Mouse (Mus musculus) thymus, postnatal 14 days (tissue): ENCODE measurements around the gene Rngtt.
"Not testable (repeated sequence)": the region's sequence is repeated elsewhere in the genome, so short reads cannot be mapped to it uniquely, and the experiment has no call there.

ENCODE experiments used
- DNase-seq: peaks from one replicate; pipeline ENCODE4 v3.0.0; 2021

Rngtt gene

DNA sequence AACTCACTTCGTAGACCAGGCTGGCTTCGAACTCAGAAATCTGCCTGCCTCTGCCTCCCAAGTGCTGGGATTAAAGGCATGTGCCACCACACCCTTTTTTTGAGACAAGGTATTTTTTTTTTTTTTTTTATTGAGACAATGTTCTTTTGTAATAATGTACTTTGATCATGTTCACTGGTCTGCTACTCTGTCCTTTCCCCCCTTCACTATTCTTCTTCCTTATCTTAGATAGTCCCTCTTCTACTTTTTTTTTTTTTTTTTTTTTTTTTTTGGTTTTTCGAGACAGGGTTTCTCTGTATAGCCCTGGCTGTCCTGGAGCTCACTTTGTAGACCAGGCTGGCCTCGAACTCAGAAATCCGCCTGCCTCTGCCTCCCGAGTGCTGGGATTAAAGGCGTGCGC is 4.0 kb downstream of the Rngtt start:
- DNase-seq, result not testable (repeated sequence)

- peak; percentile 33 for DNase-seq
Observed at GRCm38 (mm10) chr4:33315840-33316239, 5.7 kb downstream of the Rngtt start.

DNA sequence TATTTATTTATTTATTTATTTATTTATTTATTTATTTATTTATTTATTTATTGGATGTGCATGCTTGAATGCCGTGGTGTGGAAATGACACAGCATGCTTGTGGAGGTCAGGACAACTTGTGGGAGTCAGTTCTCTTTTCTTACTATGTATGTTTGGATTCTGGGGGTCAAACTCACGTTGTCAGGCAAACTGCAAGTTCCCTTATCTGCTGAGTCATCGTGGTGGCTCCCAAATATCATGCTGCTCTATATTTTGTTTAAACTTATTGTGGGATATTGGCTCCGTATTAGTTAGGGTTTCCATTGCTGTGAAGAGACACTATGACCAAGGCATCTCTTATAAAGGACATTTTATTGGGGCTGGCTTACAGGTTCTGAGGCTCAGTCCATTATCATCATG is 21.0 kb downstream of the Rngtt start:
- DNase-seq, result no peak

- no peak for DNase-seq
Observed at GRCm38 (mm10) chr4:33332956-33333455, 22.9 kb downstream of the Rngtt start.

DNA sequence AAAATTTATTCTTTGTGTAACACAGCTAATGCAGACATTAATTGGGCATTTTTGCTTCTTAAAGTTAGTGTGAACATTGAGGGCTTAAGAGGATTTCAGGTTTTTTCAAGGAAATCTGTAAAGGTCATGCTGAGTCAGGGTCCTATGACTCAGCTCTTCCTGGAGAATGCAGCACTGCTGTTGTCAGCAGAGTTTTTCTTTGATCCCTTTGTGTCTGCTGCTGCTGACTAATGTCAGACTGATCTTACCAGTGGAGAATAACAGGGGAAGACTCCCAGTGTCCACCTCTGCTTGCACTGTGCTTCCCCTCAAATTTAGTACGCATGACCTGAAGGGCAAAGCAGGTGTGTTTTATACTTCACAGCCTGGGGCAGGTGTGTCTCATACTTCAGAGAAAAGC is 27.9 kb downstream of the Rngtt start:
- DNase-seq, result no peak

GRCm38 (mm10) chr4:33342877-33343731 is 33.0 kb downstream of the Rngtt start:
- DNase-seq, result no peak

DNA sequence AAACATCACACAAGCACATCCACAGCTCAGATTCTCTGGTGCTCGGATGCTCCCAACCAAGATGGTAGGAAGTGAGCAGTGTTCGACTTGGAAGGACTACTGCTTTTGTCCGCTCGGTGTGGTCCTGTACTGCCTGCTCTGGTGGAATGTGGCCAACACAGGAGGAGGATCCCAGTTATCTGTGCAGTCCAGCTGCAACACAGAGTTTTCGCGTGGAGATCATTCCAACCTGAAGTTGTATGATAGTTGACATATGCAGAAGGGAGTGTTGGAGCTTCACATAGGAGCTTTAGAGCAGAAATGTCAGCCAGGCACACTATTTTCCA is 33.6 kb downstream of the Rngtt start:
- no peak for DNase-seq

DNA sequence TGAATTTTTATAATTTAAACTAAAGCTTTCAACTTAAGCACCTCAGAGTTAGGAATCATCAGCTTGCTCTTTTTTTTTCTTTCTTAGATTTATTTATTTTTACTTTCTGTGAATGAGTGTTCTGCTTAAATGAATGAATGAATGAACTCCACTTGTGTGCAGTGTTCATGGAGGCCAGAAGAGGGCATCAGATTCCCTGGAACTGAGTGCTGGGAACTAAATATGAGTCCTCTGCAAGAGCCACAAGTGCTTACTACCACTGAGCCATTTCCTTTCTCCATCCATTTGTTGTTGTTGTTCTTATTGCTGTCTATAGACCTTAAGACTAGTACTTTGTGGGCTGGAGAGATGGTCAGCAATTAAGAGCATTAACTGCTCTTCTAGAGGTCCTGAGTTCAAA is 53.3 kb downstream of the Rngtt start:
- DNase-seq, result no peak

DNA sequence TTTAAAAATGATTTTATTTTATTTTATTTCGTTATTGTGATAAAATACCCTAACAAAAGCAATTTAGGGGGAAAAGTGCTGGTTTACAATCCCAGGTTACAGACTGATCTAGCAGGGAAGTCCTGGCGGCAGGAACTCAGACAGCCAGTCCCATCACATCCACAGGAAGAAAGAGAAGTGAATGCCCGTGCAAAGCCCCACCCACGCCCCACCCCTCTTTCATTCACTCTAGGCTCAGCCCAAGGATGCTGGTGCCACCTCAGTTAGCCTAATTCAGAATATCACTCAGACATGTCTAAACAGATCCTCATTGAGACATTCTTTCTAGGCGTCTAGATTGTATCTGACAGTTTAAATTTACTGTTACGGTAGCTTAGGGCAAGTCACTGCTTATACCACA is 64.8 kb downstream of the Rngtt start:
- DNase-seq, result no peak

GRCm38 (mm10) chr4:33377642-33378041 is 67.5 kb downstream of the Rngtt start:
- DNase-seq, result no peak

DNA sequence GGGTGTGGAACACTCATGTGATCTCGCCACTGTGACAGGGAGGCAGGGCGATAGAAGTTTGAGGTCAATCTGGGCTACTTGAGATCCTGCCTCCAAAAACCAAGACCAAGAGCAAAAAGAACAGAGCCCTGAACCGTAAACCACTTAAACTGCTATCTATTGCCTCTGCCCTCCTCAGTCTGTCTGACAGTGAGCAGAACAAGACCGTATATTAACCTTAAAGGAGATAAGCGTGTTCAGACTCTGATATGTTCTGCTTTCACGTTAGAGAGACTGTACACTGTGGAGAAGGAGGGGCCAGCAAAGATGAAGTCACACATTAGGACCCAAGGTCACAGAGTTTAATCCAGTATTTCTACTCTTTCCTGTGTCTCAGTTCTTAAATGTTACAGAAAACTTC is 68.8 kb downstream of the Rngtt start:
- DNase-seq, result no peak

DNA sequence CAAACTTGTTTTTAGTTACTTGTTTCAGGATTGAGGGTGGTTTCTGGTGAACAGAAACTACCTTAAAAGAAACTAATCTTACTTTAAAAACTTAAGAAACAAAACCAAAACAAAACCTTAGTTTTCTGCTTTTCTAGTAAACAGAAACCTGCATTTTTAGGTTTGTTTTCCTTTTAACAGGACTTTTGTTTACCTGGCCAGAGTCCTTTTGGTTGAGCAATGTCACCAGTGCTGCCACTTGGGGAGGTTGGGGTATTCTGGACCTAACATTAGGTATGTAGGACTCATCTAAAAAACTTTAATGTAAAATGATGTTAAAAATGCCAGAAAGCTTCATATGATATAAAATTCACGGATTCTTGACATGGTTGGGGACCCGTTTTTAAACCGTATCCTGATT is 78.8 kb downstream of the Rngtt start:
- no peak for DNase-seq

GRCm38 (mm10) chr4:33390660-33391059 is 80.5 kb downstream of the Rngtt start:
- DNase-seq, result peak; percentile 10

- no peak for DNase-seq
Observed at GRCm38 (mm10) chr4:33393437-33393836, 83.3 kb downstream of the Rngtt start.

DNA sequence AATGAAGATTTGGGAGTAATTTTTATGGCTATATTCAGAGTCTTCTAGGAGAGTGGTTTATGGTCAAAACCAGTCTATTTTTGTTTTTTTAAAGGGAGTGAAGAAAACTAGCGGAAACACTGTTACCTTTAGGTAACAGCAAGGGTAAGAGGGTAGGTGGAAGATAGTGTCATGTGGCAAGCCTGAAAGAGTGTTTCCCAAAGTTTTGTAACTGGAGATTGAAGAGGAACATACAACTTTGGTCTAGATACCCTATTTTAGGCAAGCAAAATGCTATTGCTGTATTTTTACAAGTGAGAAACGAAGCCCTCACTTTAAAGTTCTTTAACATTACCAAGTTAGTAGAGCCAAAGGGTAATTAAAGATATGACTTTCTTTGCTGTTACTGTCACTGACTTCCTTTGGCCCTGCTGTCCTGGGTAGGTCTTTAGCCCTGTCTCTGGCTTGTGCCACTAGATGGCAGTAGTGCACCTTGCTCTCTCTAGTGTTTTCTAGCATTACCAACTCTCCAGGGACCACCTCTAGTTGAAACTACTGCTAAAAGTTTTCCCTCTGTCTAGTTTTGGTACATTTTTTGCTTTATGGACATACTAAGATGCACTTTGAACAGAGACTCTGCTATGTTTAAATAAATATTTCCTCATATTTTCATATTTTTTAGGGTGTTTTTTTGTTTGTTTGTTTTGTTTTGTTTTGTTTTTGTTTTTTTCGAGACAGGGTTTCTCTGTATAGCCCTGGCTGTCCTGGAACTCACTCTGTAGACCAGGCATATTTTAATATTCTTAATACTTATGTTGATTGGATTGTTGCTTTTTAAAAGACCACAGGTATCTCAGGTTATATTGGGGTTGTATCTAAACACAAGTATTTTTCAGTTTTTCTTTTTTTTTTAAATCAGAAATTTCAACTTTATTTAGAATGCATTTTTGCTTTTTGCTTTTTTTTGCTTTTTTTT is 86.4 kb downstream of the Rngtt start:
- peak; percentile 82 for DNase-seq

DNA sequence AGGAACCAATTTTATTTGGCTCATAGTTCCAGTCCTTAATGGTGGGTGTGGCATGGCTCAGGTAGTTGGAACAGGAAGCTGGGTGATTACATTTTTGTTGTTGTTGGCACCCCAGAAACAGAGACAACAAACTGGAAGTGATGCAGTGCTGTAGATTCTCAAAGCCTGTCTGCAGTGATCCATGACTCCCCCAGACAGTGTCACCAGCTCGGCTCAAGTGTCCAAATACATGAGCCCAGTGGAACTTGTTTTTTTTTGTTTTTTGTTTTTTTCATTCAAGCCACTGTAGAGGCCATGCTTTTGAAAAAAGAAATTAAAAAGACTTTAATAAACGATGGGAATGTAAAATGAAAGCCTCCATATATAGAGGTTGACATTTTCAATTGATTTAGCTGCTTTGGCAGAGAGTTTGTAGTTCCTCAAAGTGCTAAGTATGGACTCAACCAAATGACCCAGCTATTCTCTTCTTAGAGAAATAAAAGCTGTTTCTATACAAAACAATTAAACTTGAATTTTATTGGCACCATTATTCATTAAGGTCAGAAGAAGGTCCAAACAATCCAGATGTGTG is 95.7 kb downstream of the Rngtt start:
- DNase-seq, result no peak

DNA sequence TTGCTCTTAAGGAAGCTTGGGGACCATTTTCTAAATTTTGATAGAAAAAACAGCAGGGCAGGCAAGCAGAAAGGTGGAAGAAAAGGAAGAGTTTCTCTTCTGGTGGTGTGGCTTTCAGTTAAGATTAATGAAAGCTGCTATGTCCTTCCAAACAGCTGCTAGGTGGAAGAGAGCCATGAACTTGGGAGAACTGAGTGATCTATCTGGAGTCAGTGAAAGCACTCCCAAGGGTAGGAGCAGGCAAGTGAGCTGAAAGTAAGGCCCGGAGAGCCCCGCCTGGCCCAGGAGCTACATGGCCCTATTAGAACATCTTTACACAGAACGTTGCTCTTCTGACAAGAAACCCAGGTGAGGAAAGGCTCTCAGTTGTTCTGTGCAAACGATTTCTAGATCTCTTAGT is 103.7 kb downstream of the Rngtt start:
- DNase-seq, result no peak

GRCm38 (mm10) chr4:33414781-33415180 is 104.7 kb downstream of the Rngtt start:
- DNase-seq, result no peak

DNA sequence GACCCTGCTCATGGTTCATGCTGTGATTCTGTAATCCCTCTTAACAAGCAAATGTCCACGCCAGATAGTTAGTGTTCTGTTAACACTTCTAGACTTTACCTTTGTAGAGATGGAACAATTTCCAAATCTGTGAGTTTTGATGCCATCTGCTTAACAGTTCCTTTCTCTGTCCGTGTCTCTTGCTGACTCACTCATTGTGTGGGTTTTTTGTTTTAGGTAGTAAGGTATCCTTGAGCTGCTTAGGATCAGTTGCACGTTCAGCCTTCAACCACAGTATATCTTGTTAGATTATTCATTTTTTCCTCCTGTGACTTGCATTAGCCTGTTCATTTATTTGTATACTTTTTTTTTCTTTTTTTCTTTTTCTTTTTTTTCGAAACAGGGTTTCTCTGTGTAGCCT is 107.3 kb downstream of the Rngtt start:
- DNase-seq, result no peak

- DNase-seq, result no peak
Observed at GRCm38 (mm10) chr4:33419644-33420043, 109.5 kb downstream of the Rngtt start.

GRCm38 (mm10) chr4:33428856-33429255 is 118.7 kb downstream of the Rngtt start:
- no peak for DNase-seq

- no peak for DNase-seq
Observed at GRCm38 (mm10) chr4:33441864-33442263, 131.8 kb downstream of the Rngtt start.

DNA sequence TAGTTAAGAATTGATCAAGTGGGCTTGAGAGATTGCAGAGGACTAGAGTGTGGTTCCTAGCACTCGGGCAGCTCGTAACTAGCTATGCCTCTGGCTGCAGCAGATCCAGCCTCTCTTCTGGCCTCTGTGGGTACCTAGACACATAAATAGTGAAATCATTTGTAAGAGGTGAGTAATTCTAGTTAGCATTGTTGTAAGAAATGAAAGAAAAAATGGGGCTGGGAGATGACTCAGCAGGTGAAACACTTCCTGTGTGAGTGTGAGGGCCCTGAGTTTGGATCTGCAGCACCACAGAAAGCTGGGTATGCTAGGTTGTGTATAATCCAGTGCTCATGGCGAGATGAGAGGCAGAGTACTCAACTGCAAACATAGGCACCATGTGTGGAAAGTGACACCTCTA is 136.2 kb downstream of the Rngtt start:
- no peak for DNase-seq

DNA sequence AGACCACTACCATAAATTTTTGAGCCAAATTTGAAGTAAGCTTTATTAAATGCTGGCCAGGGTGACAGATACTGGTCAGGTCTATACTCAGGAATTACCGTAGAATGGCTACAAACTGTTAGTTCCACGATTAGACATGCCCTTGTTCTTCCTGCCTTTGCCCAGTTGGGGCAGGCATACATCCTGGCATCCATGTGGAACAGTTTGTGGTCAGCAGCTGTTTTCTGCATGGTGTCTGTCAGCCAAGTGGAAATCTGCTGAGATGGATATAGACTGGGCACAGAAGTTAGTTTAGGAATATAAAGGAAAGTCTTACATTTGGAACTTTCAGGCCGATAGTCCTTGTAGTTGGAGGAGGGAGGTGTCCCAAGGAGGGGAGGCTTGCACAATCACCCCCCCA is 136.8 kb downstream of the Rngtt start:
- no peak for DNase-seq
